Mouse (Mus musculus) intestine, embryonic 14.5 days (tissue): ENCODE measurements around the gene Large1. TPM values are rescaled to one million over a fixed set of nuclear protein-coding genes. Genes with fewer than 3 reads are reported as not detected.
"Not testable (repeated sequence)": the region's sequence is repeated elsewhere in the genome, so short reads cannot be mapped to it uniquely, and the experiment has no call there.

Source experiments
- ATAC-seq: fragments of 200-750 bp; cut with Nextera tagmentation; replicated peaks from 2 replicates; pipeline ENCODE4 v1.8.0; 2017; ENCODE audit warnings: low read depth, moderate number of reproducible peaks, moderate TSS enrichment, moderate library complexity; ENCODE audit not compliant: low FRiP score, low TSS enrichment
- DNase-seq: peaks from one replicate; pipeline ENCODE4 v3.0.0-alpha.2; 2018; ENCODE audit warnings: low spot score
- H3K27ac ChIP-seq: fragments of 300-500 bp; sonication (generic); 2 replicates; pipeline ENCODE4 v1.5.1; 2014; ENCODE audit warnings: low read depth, mild to moderate bottlenecking, control low read depth
- H3K27me3 ChIP-seq: fragments of 300-500 bp; sonication (generic); replicated peaks from 2 replicates; pipeline ENCODE4 v1.6.1; 2014; ENCODE audit warnings: low read length, control low read depth; ENCODE audit not compliant: control insufficient read depth, insufficient read depth
- H3K36me3 ChIP-seq: fragments of 300-500 bp; sonication (generic); 2 replicates; pipeline ENCODE4 v1.6.1; 2014; ENCODE audit warnings: low read length, control low read depth; ENCODE audit not compliant: control insufficient read depth, insufficient read depth
- H3K4me1 ChIP-seq: fragments of 300-500 bp; sonication (generic); replicated peaks from 2 replicates; pipeline ENCODE4 v1.6.1; 2014; ENCODE audit warnings: low read length, control low read depth, mixed read lengths; ENCODE audit not compliant: control insufficient read depth, insufficient read depth
- H3K4me2 ChIP-seq: fragments of 300-500 bp; sonication (generic); 2 replicates; pipeline ENCODE4 v1.6.1; 2014; ENCODE audit warnings: low read length
- H3K4me3 ChIP-seq: fragments of 300-500 bp; sonication (generic); 2 replicates; pipeline ENCODE4 v1.5.1; 2014; ENCODE audit warnings: low read depth, low read length, control low read depth, mixed read lengths
- H3K9ac ChIP-seq: fragments of 300-500 bp; sonication (generic); 2 replicates; pipeline ENCODE4 v1.6.1; 2014; ENCODE audit warnings: mild to moderate bottlenecking, low read length
- H3K9me3 ChIP-seq: fragments of 300-500 bp; sonication (generic); 2 replicates; pipeline ENCODE4 v1.6.1; 2016; ENCODE audit warnings: low read length, control low read depth; ENCODE audit not compliant: control insufficient read depth
- WGBS: fragments of 180-500 bp; shearing (Covaris S2); extraction: QIAGEN DNeasy Blood & Tissue Kit; methylation state at CpG from one replicate; pipeline ENCODE4 v1.1.7; 2014; 5-methylcytosine and 5-hydroxymethylcytosine counted together
- polyA plus RNA-seq: library from polyadenylated mRNA; unstranded; fragments of >200 nt; fragmentation: Nextera tagmentation; extraction: Ambion mirVana; gene quantifications from 2 replicates; pipeline ENCODE4 v1.2.1, GENCODE M21; 2014

The Large1 gene
- polyA plus RNA-seq, 1 experiment from 2014 or later: 14.6 TPM

- 42% methylated on average over 3 of the region's 3 CpGs for WGBS
- H3K9me3 ChIP-seq: no peaks in the 10 kb centered on the region
- ATAC-seq (peak; percentile 66; the same call in 1 of the 2 replicates), DNase-seq (no peak)
- H3K9ac ChIP-seq: no peak overlapping the region
- H3K27me3 ChIP-seq: no peaks in the 10 kb centered on the region
- H3K4me3 ChIP-seq: no peak overlapping the region
- H3K4me1 ChIP-seq: peaks cover 8% of the 10 kb centered on the region; the same call in 1 of the 2 replicates
- H3K36me3 ChIP-seq: no peaks in the 10 kb centered on the region
- no peak overlapping the region for H3K27ac ChIP-seq
- H3K4me2 ChIP-seq: no peak overlapping the region
These were observed 10.5 kb downstream of the Large1 start for GRCm38 (mm10) chr8:73342761-73343395.

- Histone ChIP-seq H3K9me3 (peaks cover 4% of the 10 kb centered on the region; the same call in 1 of the 2 replicates), H3K4me2 (no peak overlapping the region), H3K9ac (no peak overlapping the region), H3K4me3 (no peak overlapping the region), H3K4me1 (no peaks in the 10 kb centered on the region), H3K27me3 (no peaks in the 10 kb centered on the region), H3K27ac (no peak overlapping the region), H3K36me3 (0 out of 2 replicates have a peak, but pooled peaks cover 7% of the 10 kb centered on the region)
- ATAC-seq (no peak), DNase-seq (no peak)
- WGBS: 60% methylated on average over 1 of the region's 1 CpGs
These were observed 16.5 kb downstream of the Large1 start for GRCm38 (mm10) chr8:73336845-73337244.

- peaks cover 4% of the 10 kb centered on the region; the same call in 1 of the 2 replicates for H3K9me3 ChIP-seq
- 89% methylated on average over 5 of the region's 5 CpGs for WGBS
These were observed 24.2 kb downstream of the Large1 start for GRCm38 (mm10) chr8:73329131-73329530.

GRCm38 (mm10) chr8:73328056-73328455, 25.3 kb downstream of the Large1 start:
- H3K9ac ChIP-seq: no peak overlapping the region

More at GRCm38 (mm10) chr8:73329131-73329530, 24.2 kb downstream of the Large1 start:
- Histone ChIP-seq H3K9ac (no peak overlapping the region), H3K27ac (no peak overlapping the region), H3K27me3 (no peaks in the 10 kb centered on the region), H3K4me2 (no peak overlapping the region), H3K4me1 (no peaks in the 10 kb centered on the region), H3K36me3 (0 out of 2 replicates have a peak, but pooled peaks cover 7% of the 10 kb centered on the region), H3K4me3 (no peak overlapping the region)
- no peak for ATAC-seq
- no peak for DNase-seq

GRCm38 (mm10) chr8:73324667-73325066, 28.7 kb downstream of the Large1 start:
- no peaks in the 10 kb centered on the region for H3K27me3 ChIP-seq
- no peak for ATAC-seq
- no peak overlapping the region for H3K4me2 ChIP-seq
- no peaks in the 10 kb centered on the region for H3K4me1 ChIP-seq
- no peak overlapping the region for H3K9ac ChIP-seq
- WGBS: 86% methylated on average over 4 of the region's 4 CpGs
- H3K36me3 ChIP-seq: no peaks in the 10 kb centered on the region
- no peak overlapping the region for H3K27ac ChIP-seq
- no peak for DNase-seq
- no peaks in the 10 kb centered on the region for H3K9me3 ChIP-seq
- no peak overlapping the region for H3K4me3 ChIP-seq

More at GRCm38 (mm10) chr8:73328056-73328455, 25.3 kb downstream of the Large1 start:
- Histone ChIP-seq H3K27ac (no peak overlapping the region), H3K27me3 (no peaks in the 10 kb centered on the region), H3K4me2 (no peak overlapping the region), H3K4me3 (no peak overlapping the region), H3K36me3 (0 out of 2 replicates have a peak, but pooled peaks cover 7% of the 10 kb centered on the region), H3K4me1 (no peaks in the 10 kb centered on the region), H3K9me3 (no peaks in the 10 kb centered on the region)
- DNase-seq (no peak), ATAC-seq (no peak)
- 89% methylated on average over 3 of the region's 3 CpGs for WGBS

- 88% methylated on average over 1 of the region's 1 CpGs for WGBS
- Histone ChIP-seq H3K27ac (no peak overlapping the region), H3K4me1 (no peaks in the 10 kb centered on the region), H3K4me3 (no peak overlapping the region), H3K27me3 (no peaks in the 10 kb centered on the region), H3K9me3 (no peaks in the 10 kb centered on the region), H3K9ac (no peak overlapping the region), H3K4me2 (no peak overlapping the region), H3K36me3 (no peaks in the 10 kb centered on the region)
- DNase-seq: no peak
- ATAC-seq: no peak
These were observed 29.7 kb downstream of the Large1 start for GRCm38 (mm10) chr8:73323591-73323990.

GRCm38 (mm10) chr8:73319500-73319899, 33.8 kb downstream of the Large1 start:
- DNase-seq: not testable (repeated sequence)
- 92% methylated on average over 1 of the region's 3 CpGs for WGBS

GRCm38 (mm10) chr8:73313911-73314310, 39.4 kb downstream of the Large1 start:
- Histone ChIP-seq H3K4me3 (no peak overlapping the region), H3K4me1 (peaks cover 8% of the 10 kb centered on the region; the same call in 1 of the 2 replicates), H3K9ac (no peak overlapping the region), H3K4me2 (no peak overlapping the region), H3K36me3 (no peaks in the 10 kb centered on the region), H3K27ac (no peak overlapping the region), H3K9me3 (no peaks in the 10 kb centered on the region), H3K27me3 (no peaks in the 10 kb centered on the region)
- DNase-seq: no peak
- WGBS: 91% methylated on average over 2 of the region's 2 CpGs
- ATAC-seq: no peak

More at GRCm38 (mm10) chr8:73319500-73319899, 33.8 kb downstream of the Large1 start:
- H3K36me3 ChIP-seq, H3K9me3 ChIP-seq, H3K4me3 ChIP-seq, H3K27me3 ChIP-seq, H3K4me2 ChIP-seq, H3K27ac ChIP-seq, H3K4me1 ChIP-seq, H3K9ac ChIP-seq: not testable (repeated sequence)
- ATAC-seq: peak; percentile 93
